Mouse (Mus musculus): Measurements from ENCODE around the gene Lrrc4b. TPM values are rescaled to one million over a fixed set of nuclear protein-coding genes. Genes with fewer than 3 reads are reported as not detected.
A peak's percentile ranks its signal among the peaks of the same experiment; 100 is the strongest.

The Lrrc4b gene
- total and polyA plus RNA-seq, 2 experiments from 2014 or later, result 22.2 to 391 TPM

GRCm38 (mm10) chr7:44392341-44392740, 36.5 kb upstream of the Lrrc4b start:
- no peak overlapping the region for H3K4me2 ChIP-seq (ENCODE audit: low read depth)
- TF ChIP-seq CTCF (IDR thresholded peaks at IDR 0.05; ENCODE audit: low read depth), result no peak
- DNase-seq (no peak), ATAC-seq (no peak)
- 87% methylated on average over 14 of the region's 14 CpGs for WGBS
- H3K9ac ChIP-seq, result no peak overlapping the region
- no peaks in the 10 kb centered on the region for H3K4me1 ChIP-seq (ENCODE audit: insufficient read depth)
- H3K27me3 ChIP-seq (ENCODE audit: insufficient read depth, low read length), result no peaks in the 10 kb centered on the region
- H3K9me3 ChIP-seq (ENCODE audit: low read length), result no peaks in the 10 kb centered on the region
- no peaks in the 10 kb centered on the region; the same call in 1 of the 2 replicates for H3K36me3 ChIP-seq (ENCODE audit: insufficient read depth)
- no peak overlapping the region for H3K27ac ChIP-seq (ENCODE audit: low read depth, low read length)
- no peak overlapping the region for H3K4me3 ChIP-seq (ENCODE audit: low read depth, low read length)

GRCm38 (mm10) chr7:44393284-44393683, 35.5 kb upstream of the Lrrc4b start:
- no peak overlapping the region for H3K9ac ChIP-seq
- no peaks in the 10 kb centered on the region; the same call in 1 of the 2 replicates for H3K36me3 ChIP-seq (ENCODE audit: insufficient read depth)
- no peaks in the 10 kb centered on the region for H3K4me1 ChIP-seq (ENCODE audit: insufficient read depth)
- ATAC-seq, result no peak
- H3K4me2 ChIP-seq (ENCODE audit: low read depth), result no peak overlapping the region
- H3K9me3 ChIP-seq (ENCODE audit: low read length), result no peaks in the 10 kb centered on the region
- no peak for DNase-seq
- H3K27me3 ChIP-seq (ENCODE audit: insufficient read depth, low read length), result no peaks in the 10 kb centered on the region
- no peak overlapping the region for H3K27ac ChIP-seq (ENCODE audit: low read depth, low read length)
- 94% methylated on average over 17 of the region's 17 CpGs for WGBS
- no peak overlapping the region for H3K4me3 ChIP-seq (ENCODE audit: low read depth, low read length)
- no peak for TF ChIP-seq CTCF (IDR thresholded peaks at IDR 0.05; ENCODE audit: low read depth)

- WGBS, result 11% methylated on average over 3 of the region's 3 CpGs
- H3K27me3 ChIP-seq (ENCODE audit: insufficient read depth, low read length), result no peaks in the 10 kb centered on the region
- ATAC-seq (peak; percentile 71), DNase-seq (peak; percentile 63)
- no peaks in the 10 kb centered on the region; the same call in 1 of the 2 replicates for H3K36me3 ChIP-seq (ENCODE audit: insufficient read depth)
- TF ChIP-seq CTCF (IDR thresholded peaks at IDR 0.05; ENCODE audit: low read depth), result peak; percentile 82
- H3K4me1 ChIP-seq (ENCODE audit: insufficient read depth), result no peaks in the 10 kb centered on the region
- H3K4me2 ChIP-seq (ENCODE audit: low read depth), result no peak overlapping the region
- no peaks in the 10 kb centered on the region for H3K9me3 ChIP-seq (ENCODE audit: low read length)
- no peak overlapping the region for H3K9ac ChIP-seq
- H3K4me3 ChIP-seq (ENCODE audit: low read depth, low read length), result no peak overlapping the region
- H3K27ac ChIP-seq (ENCODE audit: low read depth, low read length), result no peak overlapping the region
Observed at GRCm38 (mm10) chr7:44398570-44398969, 30.2 kb upstream of the Lrrc4b start.

- no peak overlapping the region for H3K4me3 ChIP-seq (ENCODE audit: low read depth, low read length)
- no peaks in the 10 kb centered on the region for H3K9me3 ChIP-seq (ENCODE audit: low read length)
- ATAC-seq (no peak), DNase-seq (no peak)
- no peak overlapping the region for H3K27ac ChIP-seq (ENCODE audit: low read depth, low read length)
- no peak overlapping the region for H3K4me2 ChIP-seq (ENCODE audit: low read depth)
- H3K36me3 ChIP-seq (ENCODE audit: insufficient read depth), result no peaks in the 10 kb centered on the region
- 88% methylated on average over 6 of the region's 6 CpGs for WGBS
- H3K9ac ChIP-seq, result no peak overlapping the region
- no peaks in the 10 kb centered on the region for H3K4me1 ChIP-seq (ENCODE audit: insufficient read depth)
- H3K27me3 ChIP-seq (ENCODE audit: insufficient read depth, low read length), result no peaks in the 10 kb centered on the region
- TF ChIP-seq CTCF (IDR thresholded peaks at IDR 0.05; ENCODE audit: low read depth), result no peak
Observed at GRCm38 (mm10) chr7:44401673-44402072, 27.1 kb upstream of the Lrrc4b start.

- H3K9ac ChIP-seq, result peak overlapping the region; percentile 45
- peak overlapping the region; percentile 62 for H3K4me2 ChIP-seq (ENCODE audit: low read depth)
- H3K27ac ChIP-seq (ENCODE audit: low read depth, low read length), result peak overlapping the region; percentile 80
- no peaks in the 10 kb centered on the region for H3K9me3 ChIP-seq (ENCODE audit: low read length)
- WGBS, result 2% methylated on average over 27 of the region's 27 CpGs
- no peaks in the 10 kb centered on the region for H3K36me3 ChIP-seq (ENCODE audit: insufficient read depth)
- no peaks in the 10 kb centered on the region for H3K4me1 ChIP-seq (ENCODE audit: insufficient read depth)
- TF ChIP-seq CTCF (IDR thresholded peaks at IDR 0.05; ENCODE audit: low read depth), result peak; percentile 63
- peak; percentile 97 for ATAC-seq
- peak; percentile 100 for DNase-seq
- H3K4me3 ChIP-seq (ENCODE audit: low read depth, low read length), result peak overlapping the region; percentile 39
- H3K27me3 ChIP-seq (ENCODE audit: insufficient read depth, low read length), result no peaks in the 10 kb centered on the region
Observed at GRCm38 (mm10) chr7:44405346-44406014, 23.3 kb upstream of the Lrrc4b start.

GRCm38 (mm10) chr7:44406015-44406355, 22.8 kb upstream of the Lrrc4b start:
- no peak overlapping the region for H3K27ac ChIP-seq (ENCODE audit: low read depth, low read length)
- no peak overlapping the region for H3K4me2 ChIP-seq (ENCODE audit: low read depth)
- 1% methylated on average over 5 of the region's 5 CpGs for WGBS

GRCm38 (mm10) chr7:44411144-44411543, 17.7 kb upstream of the Lrrc4b start:
- DNase-seq, result no peak
- ATAC-seq, result no peak
- H3K27ac ChIP-seq (ENCODE audit: low read depth, low read length), result no peak overlapping the region
- no peak for TF ChIP-seq CTCF (IDR thresholded peaks at IDR 0.05; ENCODE audit: low read depth)
- H3K4me3 ChIP-seq (ENCODE audit: low read depth, low read length), result no peak overlapping the region
- H3K36me3 ChIP-seq (ENCODE audit: insufficient read depth), result no peaks in the 10 kb centered on the region
- H3K27me3 ChIP-seq (ENCODE audit: insufficient read depth, low read length), result no peaks in the 10 kb centered on the region
- no peaks in the 10 kb centered on the region for H3K9me3 ChIP-seq (ENCODE audit: low read length)
- 80% methylated on average over 4 of the region's 4 CpGs for WGBS
- no peaks in the 10 kb centered on the region for H3K4me1 ChIP-seq (ENCODE audit: insufficient read depth)
- no peak overlapping the region for H3K4me2 ChIP-seq (ENCODE audit: low read depth)
- no peak overlapping the region for H3K9ac ChIP-seq

More at GRCm38 (mm10) chr7:44406015-44406355, 22.8 kb upstream of the Lrrc4b start:
- DNase-seq, result no peak
- Histone ChIP-seq H3K36me3 (ENCODE audit: insufficient read depth) (no peaks in the 10 kb centered on the region), H3K9me3 (ENCODE audit: low read length) (no peaks in the 10 kb centered on the region), H3K4me3 (ENCODE audit: low read depth, low read length) (no peak overlapping the region), H3K4me1 (ENCODE audit: insufficient read depth) (no peaks in the 10 kb centered on the region), H3K27me3 (ENCODE audit: insufficient read depth, low read length) (no peaks in the 10 kb centered on the region), H3K9ac (no peak overlapping the region)
- TF ChIP-seq CTCF (IDR thresholded peaks at IDR 0.05; ENCODE audit: low read depth), result no peak
- no peak for ATAC-seq
